Mouse (Mus musculus): ENCODE measurements around the gene Gm21970. TPM values are rescaled to one million over a fixed set of nuclear protein-coding genes. Genes with fewer than 3 reads are reported as not detected.
"Not testable (repeated sequence)": the region's sequence is repeated elsewhere in the genome, so short reads cannot be mapped to it uniquely, and the experiment has no call there.

Gm21970 gene
- polyA plus RNA-seq, 1 experiment = 0.26 TPM

- not testable (repeated sequence) for DNase-seq (ENCODE audit: low spot score)
Measured at GRCm38 (mm10) chr16:91438599-91438998, 47.1 kb downstream of the Gm21970 start.

GRCm38 (mm10) chr16:91441366-91441765, 49.8 kb downstream of the Gm21970 start:
- DNase-seq (ENCODE audit: low spot score) = no peak

GRCm38 (mm10) chr16:91441811-91442240, 50.3 kb downstream of the Gm21970 start:
- no peak for DNase-seq (ENCODE audit: low spot score)

GRCm38 (mm10) chr16:91442446-91442845, 50.9 kb downstream of the Gm21970 start:
- no peak for DNase-seq (ENCODE audit: low spot score)

GRCm38 (mm10) chr16:91443211-91443611, 51.7 kb downstream of the Gm21970 start:
- no peak for DNase-seq (ENCODE audit: low spot score)

GRCm38 (mm10) chr16:91444847-91445246, 53.3 kb downstream of the Gm21970 start:
- DNase-seq (ENCODE audit: low spot score) = no peak

GRCm38 (mm10) chr16:91445566-91445965, 54.0 kb downstream of the Gm21970 start:
- no peak for DNase-seq (ENCODE audit: low spot score)

- DNase-seq (ENCODE audit: low spot score) = no peak
Measured at GRCm38 (mm10) chr16:91446778-91447511, 55.4 kb downstream of the Gm21970 start.

- DNase-seq (ENCODE audit: low spot score) = no peak
Measured at GRCm38 (mm10) chr16:91447512-91447900, 56.0 kb downstream of the Gm21970 start.

GRCm38 (mm10) chr16:91448088-91448487, 56.6 kb downstream of the Gm21970 start:
- no peak for DNase-seq (ENCODE audit: low spot score)

- DNase-seq (ENCODE audit: low spot score) = no peak
Measured at GRCm38 (mm10) chr16:91448895-91449294, 57.4 kb downstream of the Gm21970 start.

- DNase-seq (ENCODE audit: low spot score) = no peak
Measured at GRCm38 (mm10) chr16:91450137-91451064, 58.9 kb downstream of the Gm21970 start.

GRCm38 (mm10) chr16:91451949-91452348, 60.4 kb downstream of the Gm21970 start:
- no peak for DNase-seq (ENCODE audit: low spot score)

GRCm38 (mm10) chr16:91452363-91452896, 60.9 kb downstream of the Gm21970 start:
- DNase-seq (ENCODE audit: low spot score) = no peak

GRCm38 (mm10) chr16:91455868-91456267, 64.3 kb downstream of the Gm21970 start:
- no peak for DNase-seq (ENCODE audit: low spot score)

GRCm38 (mm10) chr16:91458301-91458746, 66.8 kb downstream of the Gm21970 start:
- DNase-seq (ENCODE audit: low spot score) = no peak

GRCm38 (mm10) chr16:91458976-91459375, 67.5 kb downstream of the Gm21970 start:
- DNase-seq (ENCODE audit: low spot score) = no peak

GRCm38 (mm10) chr16:91459396-91459795, 67.9 kb downstream of the Gm21970 start:
- DNase-seq (ENCODE audit: low spot score) = no peak

- DNase-seq (ENCODE audit: low spot score) = no peak
Measured at GRCm38 (mm10) chr16:91459841-91460370, 68.4 kb downstream of the Gm21970 start.

GRCm38 (mm10) chr16:91461066-91461638, 69.6 kb downstream of the Gm21970 start:
- no peak for DNase-seq (ENCODE audit: low spot score)

- DNase-seq (ENCODE audit: low spot score) = no peak
Measured at GRCm38 (mm10) chr16:91461773-91462181, 70.3 kb downstream of the Gm21970 start.

- no peak for DNase-seq (ENCODE audit: low spot score)
Measured at GRCm38 (mm10) chr16:91462644-91463043, 71.1 kb downstream of the Gm21970 start.

Data from urinary bladder, adult 2 months (tissue).